Mouse (Mus musculus) heart, postnatal 0 days (tissue): ENCODE measurements around the gene Cpa5. TPM values are rescaled to one million over a fixed set of nuclear protein-coding genes. Genes with fewer than 3 reads are reported as not detected.

ENCODE experiments used
- ATAC-seq: fragments of 200-750 bp; cut with Nextera tagmentation; 2 replicates; pipeline ENCODE4 v1.8.0; 2017; ENCODE audit warnings: low read depth, moderate number of reproducible peaks, moderate library complexity; ENCODE audit not compliant: insufficient read depth
- DNase-seq: peaks from one replicate; pipeline ENCODE4 v3.0.0-alpha.2; 2016; ENCODE audit warnings: low spot score
- H3K27ac ChIP-seq: fragments of 300-500 bp; sonication (generic); 2 replicates; pipeline ENCODE4 v1.5.1; 2014; ENCODE audit warnings: low read depth, mild to moderate bottlenecking
- H3K27me3 ChIP-seq: fragments of 300-500 bp; sonication (generic); 2 replicates; pipeline ENCODE4 v1.6.1; 2014; ENCODE audit warnings: low read length, mixed read lengths; ENCODE audit not compliant: control insufficient read depth, insufficient read depth
- H3K36me3 ChIP-seq: fragments of 300-500 bp; sonication (generic); replicated peaks from 2 replicates; pipeline ENCODE4 v1.6.1; 2014; ENCODE audit warnings: low read length, mixed read lengths; ENCODE audit not compliant: control insufficient read depth, insufficient read depth
- H3K4me1 ChIP-seq: fragments of 300-500 bp; sonication (generic); 2 replicates; pipeline ENCODE4 v1.6.1; 2014; ENCODE audit warnings: antibody characterized with exemption; ENCODE audit not compliant: control insufficient read depth, insufficient read depth
- H3K4me2 ChIP-seq: fragments of 300-500 bp; sonication (generic); 2 replicates; pipeline ENCODE4 v1.6.1; 2014; ENCODE audit warnings: low read depth, mild to moderate bottlenecking, low read length, moderate library complexity
- H3K4me3 ChIP-seq: fragments of 300-500 bp; sonication (generic); 2 replicates; pipeline ENCODE4 v1.5.1; 2014; ENCODE audit warnings: low read depth, low read length
- H3K9ac ChIP-seq: fragments of 300-500 bp; sonication (generic); replicated peaks from 2 replicates; pipeline ENCODE4 v1.6.1; 2014; ENCODE audit warnings: low read depth, low read length, mixed read lengths
- H3K9me3 ChIP-seq: fragments of 300-500 bp; sonication (generic); replicated peaks from 2 replicates; pipeline ENCODE4 v1.6.1; 2016; ENCODE audit warnings: low read length; ENCODE audit not compliant: control insufficient read depth
- CTCF ChIP-seq: IDR thresholded peaks from 2 replicates; pipeline ENCODE4 v1.5.1; 2016; ENCODE audit warnings: antibody characterized with exemption, control low read depth, low read depth
- EP300 ChIP-seq: IDR thresholded peaks from 2 replicates; pipeline ENCODE4 v1.6.1; 2016; ENCODE audit warnings: antibody characterized with exemption, low read depth
- WGBS: fragments of 180-500 bp; shearing (Covaris S2); extraction: QIAGEN DNeasy Blood & Tissue Kit; methylation state at CpG from one replicate; pipeline ENCODE4 v1.1.7; 2014; 5-methylcytosine and 5-hydroxymethylcytosine counted together
- polyA plus RNA-seq: library from polyadenylated mRNA; unstranded; fragments of >200 nt; fragmentation: Nextera tagmentation; extraction: Ambion mirVana; gene quantifications from 2 replicates; pipeline ENCODE4 v1.2.1, GENCODE M21; 2015
- total RNA-seq: library from RNA; depleted of rRNA; stranded (reverse); fragments of >200 nt; gene quantifications from 2 replicates; pipeline ENCODE4 v1.2.3, GENCODE M21; 2014; ENCODE audit warnings: low replicate concordance; rRNA removed

Cpa5 gene
- total RNA-seq: 0.46 and 1.6 TPM in 2 replicates
- 0.32 and 0.67 TPM in 2 replicates for polyA plus RNA-seq

- Histone ChIP-seq H3K4me2 (no peak within 1 kb of the TSS), H3K4me3 (no peak within 1 kb of the TSS), H3K27me3 (no peaks in the 10 kb centered on the region), H3K36me3 (no peaks in the 10 kb centered on the region), H3K4me1 (no peaks in the 10 kb centered on the region), H3K9me3 (no peaks in the 10 kb centered on the region), H3K9ac (no peak within 1 kb of the TSS), H3K27ac (no peak within 1 kb of the TSS)
- WGBS: 96% methylated on average over 7 of the region's 7 CpGs
- ATAC-seq (no peak), DNase-seq (no peak)
- TF ChIP-seq EP300 (no peak), CTCF (no peak)
Observed at GRCm38 (mm10) chr6:30610710-30611109, at the start of gene Cpa5. Cpa5 (plus strand) TSS chr6:30611010.

GRCm38 (mm10) chr6:30562132-30562531, 48.7 kb upstream of the Cpa5 start:
- no peak overlapping the region for H3K4me2 ChIP-seq
- no peaks in the 10 kb centered on the region for H3K36me3 ChIP-seq
- no peak overlapping the region for H3K9ac ChIP-seq
- DNase-seq (no peak), ATAC-seq (no peak)
- H3K4me3 ChIP-seq: no peak overlapping the region
- no peaks in the 10 kb centered on the region for H3K4me1 ChIP-seq
- H3K27ac ChIP-seq: no peak overlapping the region
- no peaks in the 10 kb centered on the region for H3K27me3 ChIP-seq
- no peak for TF ChIP-seq EP300
- no peak for TF ChIP-seq CTCF
- H3K9me3 ChIP-seq: no peaks in the 10 kb centered on the region
- 59% methylated on average over 4 of the region's 4 CpGs for WGBS

- H3K36me3 ChIP-seq: no peaks in the 10 kb centered on the region
- no peaks in the 10 kb centered on the region for H3K27me3 ChIP-seq
- H3K4me2 ChIP-seq: no peak overlapping the region
- DNase-seq (no peak), ATAC-seq (no peak)
- no peak overlapping the region for H3K4me3 ChIP-seq
- H3K4me1 ChIP-seq: 0 out of 2 replicates have a peak, but pooled peaks cover 6% of the 10 kb centered on the region
- H3K9ac ChIP-seq: no peak overlapping the region
- no peak overlapping the region for H3K27ac ChIP-seq
- TF ChIP-seq EP300 (no peak), CTCF (no peak)
- 54% methylated on average over 6 of the region's 6 CpGs for WGBS
- H3K9me3 ChIP-seq: no peaks in the 10 kb centered on the region
Observed at GRCm38 (mm10) chr6:30563575-30563974, 47.2 kb upstream of the Cpa5 start.

GRCm38 (mm10) chr6:30564051-30564450, 46.8 kb upstream of the Cpa5 start:
- H3K9me3 ChIP-seq: no peaks in the 10 kb centered on the region
- no peak overlapping the region for H3K9ac ChIP-seq
- WGBS: 84% methylated on average over 6 of the region's 6 CpGs
- no peak overlapping the region for H3K4me2 ChIP-seq
- TF ChIP-seq EP300 (no peak), CTCF (no peak)
- ATAC-seq (no peak), DNase-seq (no peak)
- H3K36me3 ChIP-seq: no peaks in the 10 kb centered on the region
- no peak overlapping the region for H3K27ac ChIP-seq
- H3K4me3 ChIP-seq: no peak overlapping the region
- no peaks in the 10 kb centered on the region for H3K27me3 ChIP-seq
- H3K4me1 ChIP-seq: 0 out of 2 replicates have a peak, but pooled peaks cover 6% of the 10 kb centered on the region

GRCm38 (mm10) chr6:30568069-30568468, 42.7 kb upstream of the Cpa5 start, which contains the start of gene Cpa4:
Cpa4 (plus strand) TSS chr6:30568369.
- ATAC-seq: no peak
- WGBS: 65% methylated on average over 5 of the region's 5 CpGs
- H3K4me2 ChIP-seq: no peak within 1 kb of the TSS
- no peaks in the 10 kb centered on the region for H3K27me3 ChIP-seq
- TF ChIP-seq EP300: no peak
- TF ChIP-seq CTCF: no peak
- 0 out of 2 replicates have a peak within 1 kb of the TSS, but pooled peaks have one; percentile 16 for H3K27ac ChIP-seq
- H3K4me3 ChIP-seq: no peak within 1 kb of the TSS
- H3K36me3 ChIP-seq: no peaks in the 10 kb centered on the region
- H3K9me3 ChIP-seq: no peaks in the 10 kb centered on the region
- peaks cover 26% of the 10 kb centered on the region for H3K4me1 ChIP-seq
- DNase-seq: no peak
- no peak within 1 kb of the TSS for H3K9ac ChIP-seq

GRCm38 (mm10) chr6:30569331-30569730, 41.5 kb upstream of the Cpa5 start:
- Histone ChIP-seq H3K4me1 (peaks cover 27% of the 10 kb centered on the region), H3K9me3 (no peaks in the 10 kb centered on the region), H3K27ac (peak overlapping the region; percentile 49; the same call in 1 of the 2 replicates), H3K27me3 (no peaks in the 10 kb centered on the region), H3K36me3 (no peaks in the 10 kb centered on the region), H3K4me3 (no peak overlapping the region), H3K4me2 (no peak overlapping the region), H3K9ac (no peak overlapping the region)
- DNase-seq (no peak), ATAC-seq (no peak)
- WGBS: 89% methylated on average over 10 of the region's 10 CpGs
- TF ChIP-seq EP300: no peak
- no peak for TF ChIP-seq CTCF
